Mouse (Mus musculus) cerebellum, postnatal 4 days (tissue): ENCODE data around the gene Krtap3-2.
A peak's percentile ranks its signal among the peaks of the same experiment; 100 is the strongest.
"Not testable (repeated sequence)": the region's sequence is repeated elsewhere in the genome, so short reads cannot be mapped to it uniquely, and the experiment has no call there.

Experiments
- DNase-seq, 2 experiments: peaks; one replicate each; pipeline ENCODE4 v3.0.0; 2022; ENCODE audit warnings: low spot score in 2 of 2, mixed read lengths in 1 of 2

The Krtap3-2 gene

GRCm38 (mm10) chr11:99556753-99557152 lies at the start of gene Krtap3-2:
TSS of gene Krtap3-2 (minus strand) at chr11:99556853.
- no peak for DNase-seq

GRCm38 (mm10) chr11:99603208-99603607 lies 46.6 kb upstream of the Krtap3-2 start, which contains the start of gene Gm11938:
TSS of gene Gm11938 (minus strand) at chr11:99603308.
- not testable (repeated sequence) for DNase-seq

GRCm38 (mm10) chr11:99597742-99598141 lies 41.1 kb upstream of the Krtap3-2 start, which contains the start of gene Krtap9-3:
TSS of gene Krtap9-3 (minus strand) at chr11:99598105.
- DNase-seq: not testable (repeated sequence)

GRCm38 (mm10) chr11:99590981-99591380 lies 34.3 kb upstream of the Krtap3-2 start, which contains the start of gene Krtap1-3:
TSS of gene Krtap1-3 (minus strand) at chr11:99591339.
- no peak for DNase-seq

- no peak for DNase-seq
Observed at GRCm38 (mm10) chr11:99585096-99585495, 28.4 kb upstream of the Krtap3-2 start.

- no peak for DNase-seq
Observed at GRCm38 (mm10) chr11:99583245-99583704, 26.6 kb upstream of the Krtap3-2 start, which contains the start of gene Krtap1-4. TSS of gene Krtap1-4 (minus strand) at chr11:99583654.

- DNase-seq: no peak
Observed at GRCm38 (mm10) chr11:99581564-99581963, 24.9 kb upstream of the Krtap3-2 start.

GRCm38 (mm10) chr11:99581051-99581450 lies 24.4 kb upstream of the Krtap3-2 start:
- DNase-seq: no peak

- DNase-seq: no peak
Observed at GRCm38 (mm10) chr11:99580636-99581035, 24.0 kb upstream of the Krtap3-2 start, which contains the start of gene Krtap1-5. TSS of gene Krtap1-5 (minus strand) at chr11:99581016.

GRCm38 (mm10) chr11:99574106-99574505 lies 17.5 kb upstream of the Krtap3-2 start:
- peak; percentile 63 to 78 for DNase-seq

GRCm38 (mm10) chr11:99573164-99573563 lies 16.5 kb upstream of the Krtap3-2 start:
- no peak for DNase-seq

- DNase-seq: no peak
Observed at GRCm38 (mm10) chr11:99566530-99566929, 9.9 kb upstream of the Krtap3-2 start, which contains the start of gene Krtap3-1. TSS of gene Krtap3-1 (minus strand) at chr11:99566630.

GRCm38 (mm10) chr11:99562580-99562979 lies 5.9 kb upstream of the Krtap3-2 start:
- no peak for DNase-seq

- DNase-seq: no peak
Observed at GRCm38 (mm10) chr11:99559366-99559765, 2.7 kb upstream of the Krtap3-2 start, which contains the start of gene Gm11939. TSS of gene Gm11939 (minus strand) at chr11:99559466.

GRCm38 (mm10) chr11:99557976-99558745 lies 1.5 kb upstream of the Krtap3-2 start:
- DNase-seq: no peak

GRCm38 (mm10) chr11:99556195-99556594 lies 458 bp downstream of the Krtap3-2 start:
- DNase-seq: no peak

- DNase-seq: no peak
Observed at GRCm38 (mm10) chr11:99550765-99551164, 5.9 kb downstream of the Krtap3-2 start, which contains the start of gene Krtap3-3. TSS of gene Krtap3-3 (minus strand) at chr11:99550865.

- DNase-seq: no peak
Observed at GRCm38 (mm10) chr11:99547892-99548291, 8.8 kb downstream of the Krtap3-2 start.

GRCm38 (mm10) chr11:99539721-99540120 lies 16.9 kb downstream of the Krtap3-2 start:
- DNase-seq: peak; percentile 36 to 76

GRCm38 (mm10) chr11:99521288-99521860 lies 35.3 kb downstream of the Krtap3-2 start, which contains the start of gene Krt39:
TSS of gene Krt39 (minus strand) at chr11:99521338.
- no peak for DNase-seq

- DNase-seq: no peak
Observed at GRCm38 (mm10) chr11:99514098-99514497, 42.6 kb downstream of the Krtap3-2 start.
